Mouse (Mus musculus) activated CD4-positive, CD25-positive, alpha-beta regulatory T cell, adult 4 months (primary cell): ENCODE data around the gene Trappc10. TPM values are rescaled to one million over a fixed set of nuclear protein-coding genes. Genes with fewer than 3 reads are reported as not detected.

Experiments
- ATAC-seq: one replicate; pipeline ENCODE4 v1.8.0; 2017
- polyA plus RNA-seq, 2 experiments: library from polyadenylated mRNA; unstranded; fragments of 100-300 nt; shearing (Covaris generic); gene quantifications; one replicate each; pipeline ENCODE4 v1.2.1; 2017

Gene Trappc10
- 10 to 100 TPM in 1 of 2 experiments, 1 to 10 TPM in 1; 5.1 to 11.0 TPM for polyA plus RNA-seq

DNA sequence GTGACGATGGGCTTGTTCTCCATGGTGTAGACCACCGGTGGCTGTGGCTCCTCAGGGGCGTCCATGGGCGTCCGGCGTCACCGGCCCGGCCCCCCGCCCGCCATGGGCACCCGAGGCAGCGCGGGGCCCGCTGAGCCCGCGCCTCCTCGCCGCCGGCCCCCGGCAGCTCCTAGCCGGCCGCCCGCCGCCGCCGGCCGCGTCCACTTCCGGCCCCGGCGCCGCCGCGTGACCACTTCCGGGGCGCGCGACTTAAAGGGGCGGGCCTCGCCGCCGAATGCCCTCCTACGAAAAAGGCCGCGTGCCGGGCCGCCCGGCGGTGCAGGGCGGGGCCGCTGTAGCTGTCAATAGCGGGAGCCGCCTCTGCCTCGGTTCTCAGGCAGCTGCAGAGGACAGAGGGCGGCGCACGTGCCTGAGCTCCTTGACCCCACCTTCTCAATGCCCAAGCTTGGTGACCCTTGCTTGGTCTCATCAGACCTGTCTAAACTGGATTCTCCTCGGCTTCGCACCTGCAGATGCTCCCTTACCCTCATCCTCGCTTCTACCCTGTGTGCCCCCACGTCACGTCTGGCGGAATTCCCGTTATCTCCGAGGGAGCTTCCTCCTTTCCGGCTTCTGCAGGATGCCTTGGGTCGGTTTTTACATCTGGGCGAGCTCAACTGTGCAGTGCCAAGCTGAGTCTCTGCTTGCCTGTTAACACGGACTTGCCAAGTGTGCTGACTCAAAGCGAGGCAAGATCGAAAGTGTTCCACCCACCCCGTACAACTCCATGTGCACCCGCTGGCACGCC lies at the start of gene Trappc10:
Gene Trappc10, minus strand, starts transcription at position 204 of the 787 bp plus-strand sequence.
- peak; percentile 88 for ATAC-seq

DNA sequence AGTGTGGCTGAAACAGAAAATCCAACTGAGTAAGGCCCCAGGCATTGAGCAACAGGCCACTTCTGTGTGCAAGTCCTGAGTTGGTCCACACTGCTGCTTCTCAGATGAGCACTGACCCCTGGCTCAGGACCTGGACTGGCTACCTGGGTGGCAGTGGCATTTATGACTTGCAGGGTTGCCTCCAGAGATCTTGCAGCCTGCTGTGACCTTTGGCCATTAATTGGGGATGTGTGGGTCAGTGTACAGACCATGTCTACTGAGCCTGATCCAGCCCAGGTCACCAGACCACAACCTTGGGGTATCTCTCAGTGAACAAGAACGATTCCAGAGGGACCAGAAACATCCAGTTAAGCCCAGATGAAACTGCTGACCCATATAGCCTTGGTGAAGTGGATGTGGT lies 49.1 kb upstream of the Trappc10 start:
- ATAC-seq = no peak

DNA sequence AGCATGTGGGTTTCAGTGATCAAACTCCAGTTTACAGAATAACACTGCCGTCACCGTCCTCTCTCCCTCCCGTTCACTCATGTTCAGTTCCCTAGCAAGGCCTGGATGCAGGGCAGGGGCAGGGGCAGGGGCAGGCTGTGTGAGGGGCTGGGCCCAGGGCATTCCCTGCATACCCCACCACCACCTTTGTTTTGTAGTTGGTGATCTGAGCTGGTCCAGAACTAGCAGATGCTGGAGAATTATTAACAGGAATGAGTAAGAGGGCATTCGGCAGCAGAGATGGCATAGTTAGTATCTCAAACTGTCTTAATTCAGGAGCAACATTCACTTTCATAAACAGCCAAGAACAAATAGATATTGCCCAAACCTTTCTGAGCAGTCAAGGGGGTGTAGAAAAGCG lies 47.9 kb upstream of the Trappc10 start:
- no peak for ATAC-seq

DNA sequence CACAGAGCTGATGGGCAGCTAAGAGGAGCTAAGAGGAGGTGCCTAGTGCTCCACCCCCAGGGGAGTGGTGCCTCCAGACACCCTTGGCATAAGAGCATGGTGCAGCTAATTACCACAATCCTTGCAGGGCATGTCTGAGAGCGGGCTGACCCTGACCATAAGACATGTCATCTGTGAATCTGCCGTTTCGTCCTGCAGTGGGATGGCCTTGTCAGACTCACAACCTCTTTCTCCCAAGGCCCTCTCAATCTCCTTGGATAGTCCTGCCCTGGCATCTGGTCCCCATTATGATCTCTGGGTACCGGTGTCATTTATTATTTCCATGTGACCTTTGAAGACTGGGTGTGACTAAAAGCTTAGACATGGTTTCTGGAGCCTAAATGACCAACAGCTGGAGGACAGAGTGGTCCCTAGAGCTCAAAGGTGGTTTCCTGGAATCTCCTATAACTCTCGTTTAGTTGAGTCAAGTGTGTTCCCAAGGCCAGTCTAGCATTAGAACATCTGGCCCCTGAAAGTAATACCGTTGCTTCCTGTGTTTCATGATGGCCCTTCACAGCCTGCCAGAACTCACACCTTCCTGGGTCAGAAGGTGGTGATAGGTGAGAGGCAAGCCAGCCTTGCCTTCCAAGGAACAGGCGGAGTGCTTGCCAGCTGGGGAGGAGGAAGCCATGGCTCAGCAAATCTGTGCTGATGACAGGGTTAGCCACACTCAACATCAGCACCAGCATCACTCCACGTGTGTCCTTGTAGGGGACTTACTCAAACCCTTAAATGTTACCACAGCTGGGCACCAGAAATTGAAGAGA lies 46.5 kb upstream of the Trappc10 start:
- no peak for ATAC-seq

DNA sequence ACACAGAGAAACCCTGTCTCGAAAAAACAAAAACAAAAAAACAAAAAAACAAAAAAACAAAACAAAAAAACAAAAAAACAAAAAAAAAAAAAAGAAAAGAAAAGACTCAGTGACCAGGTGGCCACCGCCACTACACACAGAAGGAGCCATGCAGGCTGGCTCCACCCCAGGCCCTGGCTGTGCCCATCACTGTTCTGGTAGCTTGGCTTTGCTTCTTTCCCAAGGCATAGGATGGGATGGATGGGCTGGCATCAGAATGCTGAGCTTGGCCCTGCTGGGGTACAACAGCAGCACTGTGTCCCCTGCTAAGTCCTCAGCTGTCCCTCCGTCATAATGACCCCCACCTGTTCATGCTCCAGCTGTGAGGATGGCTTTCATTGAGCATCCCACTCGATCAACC lies 44.5 kb upstream of the Trappc10 start:
- ATAC-seq = no peak

DNA sequence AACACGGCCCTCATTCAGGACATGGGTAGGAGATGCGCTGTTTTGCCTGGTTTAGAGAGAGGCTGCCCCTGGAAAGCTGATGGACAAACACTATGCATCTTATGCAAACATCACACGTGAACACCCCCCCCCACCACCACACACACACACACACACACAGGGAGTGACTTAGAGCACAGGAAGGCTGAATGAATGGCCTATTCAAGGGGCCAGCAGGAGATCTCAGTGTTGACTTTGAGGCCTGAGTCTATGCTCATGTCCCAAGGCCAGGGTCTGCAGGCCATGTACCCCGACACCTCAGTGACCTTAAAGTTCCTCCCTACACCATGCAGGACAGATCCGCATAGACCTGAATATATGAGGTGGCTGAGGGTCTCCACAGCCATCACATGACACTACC lies 43.7 kb upstream of the Trappc10 start:
- ATAC-seq = no peak

DNA sequence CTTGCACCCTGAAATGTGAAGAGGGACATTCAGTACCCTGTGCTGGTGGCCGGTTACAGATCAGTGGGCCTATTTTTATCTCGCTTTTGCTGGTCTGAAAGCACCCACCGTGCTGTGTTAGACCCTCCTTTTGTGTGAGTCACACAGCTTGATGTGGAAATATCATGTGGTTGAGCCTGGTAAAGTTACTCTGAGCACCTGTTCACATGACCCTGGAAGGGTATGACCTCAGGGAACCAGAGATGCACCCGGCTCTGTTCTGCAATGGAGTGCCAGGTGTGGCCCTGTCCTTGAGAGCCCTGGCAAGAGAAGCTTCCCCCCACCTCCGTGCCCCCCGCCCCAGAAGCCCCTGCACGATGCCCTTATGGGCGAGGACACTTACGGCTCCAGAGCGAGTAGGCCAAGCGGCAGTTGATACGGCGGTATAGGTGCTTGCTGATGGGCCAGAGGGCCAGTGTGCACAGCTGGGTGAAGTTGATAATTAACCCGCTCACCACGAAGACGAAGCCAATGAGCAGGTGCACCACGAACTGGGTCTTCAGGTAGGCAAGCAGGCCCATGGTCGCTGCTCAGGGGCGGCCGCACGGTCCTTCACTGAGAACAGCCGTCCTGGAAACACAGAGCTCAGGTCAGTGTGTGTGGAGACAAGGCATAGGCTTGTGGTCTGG lies 43.2 kb upstream of the Trappc10 start:
- ATAC-seq = no peak

DNA sequence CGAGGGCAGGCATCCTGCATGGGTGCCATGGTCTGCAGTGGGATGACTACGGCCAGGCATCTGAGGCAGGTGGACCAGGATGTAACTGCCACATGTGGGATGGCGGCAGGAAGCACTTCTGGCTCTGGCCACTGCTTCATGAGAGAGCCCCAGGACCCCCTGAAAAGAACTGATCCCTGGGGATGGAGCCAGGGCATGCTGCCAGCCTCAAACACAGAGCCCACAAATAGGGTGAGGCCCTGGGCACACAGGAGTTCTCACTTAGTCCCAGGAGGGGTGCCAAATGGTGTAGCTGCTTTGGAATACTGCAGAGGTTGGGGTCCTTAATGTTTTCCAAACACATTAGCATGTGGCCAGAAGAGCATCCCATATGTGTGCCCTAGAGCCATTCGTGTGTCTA lies 41.5 kb upstream of the Trappc10 start:
- no peak for ATAC-seq

DNA sequence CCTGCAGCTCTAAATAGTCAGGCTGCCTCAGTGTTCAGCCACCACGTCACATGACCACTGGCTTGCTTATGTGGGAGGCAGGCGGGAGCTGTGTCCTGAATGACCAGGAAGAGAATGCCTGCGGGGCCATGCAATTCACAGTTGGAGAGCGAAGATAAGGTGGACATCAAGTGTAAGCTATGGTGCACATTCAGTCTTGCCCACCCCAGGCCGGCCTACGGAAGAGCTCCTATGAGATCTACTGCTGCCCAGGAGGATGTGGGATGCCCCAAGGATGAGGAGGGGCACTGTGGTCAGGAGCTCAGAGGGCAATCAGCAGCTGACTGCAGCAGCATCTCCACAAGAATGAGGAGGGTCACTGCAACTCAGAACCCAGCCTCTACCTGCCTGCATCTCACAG lies 41.0 kb upstream of the Trappc10 start:
- no peak for ATAC-seq

DNA sequence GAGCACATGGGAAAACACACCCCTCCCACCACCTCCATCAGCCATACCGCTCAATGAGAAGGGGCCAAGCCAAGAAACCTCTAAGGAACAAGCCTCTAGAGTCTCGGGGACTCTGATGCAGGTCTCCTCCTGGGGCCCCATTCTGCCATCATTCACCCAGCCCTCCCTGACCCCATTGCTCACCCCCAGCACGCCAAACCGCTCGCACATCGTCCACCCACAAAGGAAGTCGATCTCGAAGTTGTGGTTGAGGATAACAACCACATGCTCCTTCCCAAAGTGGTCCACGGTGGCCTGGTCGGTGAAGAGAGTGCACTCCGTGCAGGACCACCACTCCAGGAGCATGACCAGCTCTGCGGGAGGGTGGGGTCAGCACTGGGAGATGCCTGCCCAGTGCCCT lies 40.4 kb upstream of the Trappc10 start:
- no peak for ATAC-seq

DNA sequence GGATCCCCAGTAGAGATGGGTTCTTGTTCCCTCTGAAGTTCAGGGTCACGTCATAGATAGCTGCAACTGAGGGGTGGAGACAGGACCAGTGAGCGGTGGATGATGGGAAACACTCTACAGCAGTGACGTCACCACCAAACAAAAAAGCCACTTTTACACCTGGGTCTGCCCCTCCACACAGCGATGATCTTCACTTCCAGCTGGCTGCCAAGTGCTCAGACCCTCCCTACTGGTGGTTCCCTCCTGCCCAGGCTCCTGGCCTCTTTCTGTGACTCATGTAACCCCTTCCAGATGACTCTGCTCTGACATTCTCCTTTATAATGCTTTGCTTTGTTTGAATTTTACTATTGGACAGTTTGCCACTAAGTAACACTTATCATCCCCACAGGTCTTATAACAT lies 38.0 kb upstream of the Trappc10 start:
- no peak for ATAC-seq

DNA sequence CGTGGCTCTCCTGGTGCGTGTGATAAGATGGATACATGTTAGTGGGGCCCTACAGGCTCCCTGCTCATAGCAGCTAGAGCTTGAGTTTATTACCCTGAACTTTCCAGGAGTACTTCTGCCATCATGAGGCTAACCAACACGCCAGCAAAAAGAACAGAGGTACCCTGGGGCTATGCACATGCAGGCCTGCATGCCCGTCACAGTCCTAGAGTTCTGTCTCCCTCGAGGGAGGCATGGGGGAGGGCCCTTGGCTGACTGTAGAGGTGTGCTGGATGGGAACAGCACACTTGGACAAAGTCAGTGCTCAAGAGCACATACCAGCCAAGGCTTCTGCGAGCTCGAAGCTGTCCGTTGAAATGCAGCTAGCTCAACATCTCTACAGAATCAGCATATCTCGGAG lies 36.0 kb upstream of the Trappc10 start:
- ATAC-seq = no peak

DNA sequence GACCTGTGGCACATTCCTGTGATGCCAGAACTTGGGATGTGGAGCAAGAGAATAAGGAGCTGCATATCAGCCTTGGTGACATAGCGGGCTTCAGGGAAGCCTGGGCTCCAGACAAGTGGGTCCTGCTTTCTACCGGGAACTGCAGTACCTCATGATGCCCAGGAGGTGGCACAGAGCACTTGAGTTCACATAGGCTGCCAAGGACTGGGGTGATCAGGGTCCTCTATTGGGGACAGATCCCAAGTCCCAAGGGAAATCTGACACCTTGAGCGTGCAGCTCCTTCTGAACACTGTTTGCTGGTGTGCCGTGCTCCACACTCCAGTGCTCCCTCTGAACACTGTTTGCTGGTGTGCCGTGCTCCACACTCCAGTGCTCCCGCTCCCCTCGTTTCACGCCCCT lies 34.8 kb upstream of the Trappc10 start:
- ATAC-seq = peak; percentile 58

DNA sequence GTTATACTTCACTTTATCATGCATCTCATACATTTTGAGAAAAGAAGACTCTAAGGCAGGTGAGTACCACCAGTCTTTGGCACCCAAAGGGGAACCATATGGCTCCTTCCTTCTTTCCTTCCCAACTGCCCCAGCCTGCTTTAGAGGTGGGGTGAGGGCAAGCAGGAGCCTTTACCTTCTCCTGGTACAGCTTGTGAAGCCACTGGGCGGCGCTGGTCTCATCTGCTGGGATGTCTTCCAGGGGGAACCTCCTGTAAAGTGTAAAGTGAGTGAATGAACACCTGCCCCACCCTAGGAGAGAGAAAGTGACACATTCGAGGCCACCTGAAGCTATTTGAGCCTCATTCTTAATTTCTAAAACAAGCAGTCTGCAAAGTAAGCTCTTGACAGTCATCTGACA lies 33.4 kb upstream of the Trappc10 start:
- no peak for ATAC-seq

DNA sequence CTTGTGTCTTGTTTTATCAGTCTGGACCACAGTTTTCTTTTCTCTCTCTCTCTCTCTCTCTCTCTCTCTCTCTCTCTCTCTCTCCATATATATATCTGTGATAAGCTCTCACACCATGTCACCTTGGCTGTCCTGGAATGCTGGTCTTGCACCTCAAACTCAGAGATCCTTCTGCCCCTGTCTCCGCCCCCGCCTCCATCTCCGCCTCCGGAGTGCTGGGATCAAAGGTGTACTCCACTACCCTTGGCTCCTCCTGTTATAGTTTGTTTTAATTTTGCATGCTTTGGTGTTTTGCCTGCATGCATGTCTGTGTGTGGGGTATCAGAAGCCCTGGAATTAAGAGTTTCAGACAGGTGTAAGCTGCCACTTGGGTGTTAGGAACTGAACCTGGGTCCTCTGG lies 31.8 kb upstream of the Trappc10 start:
- no peak for ATAC-seq

DNA sequence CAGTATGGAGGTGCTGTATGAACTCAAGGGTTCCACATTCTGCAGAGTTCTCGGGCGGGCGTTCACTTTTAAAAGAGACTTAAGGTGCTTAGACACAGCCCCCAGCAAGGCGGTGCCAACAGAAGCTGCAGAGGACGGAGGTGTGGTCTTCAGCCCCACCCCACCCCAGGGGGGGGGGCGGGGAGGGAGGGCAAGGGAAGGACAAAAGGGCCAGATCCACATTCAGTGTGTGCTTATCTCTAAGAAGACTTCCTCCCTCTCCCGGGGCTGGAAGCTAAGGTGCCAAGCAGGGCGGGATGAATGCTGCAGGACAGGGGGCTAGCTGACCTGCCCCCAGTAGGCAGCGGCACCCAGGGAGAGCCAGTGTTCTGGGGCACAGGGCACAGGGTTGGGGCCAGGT lies 28.5 kb upstream of the Trappc10 start:
- no peak for ATAC-seq

DNA sequence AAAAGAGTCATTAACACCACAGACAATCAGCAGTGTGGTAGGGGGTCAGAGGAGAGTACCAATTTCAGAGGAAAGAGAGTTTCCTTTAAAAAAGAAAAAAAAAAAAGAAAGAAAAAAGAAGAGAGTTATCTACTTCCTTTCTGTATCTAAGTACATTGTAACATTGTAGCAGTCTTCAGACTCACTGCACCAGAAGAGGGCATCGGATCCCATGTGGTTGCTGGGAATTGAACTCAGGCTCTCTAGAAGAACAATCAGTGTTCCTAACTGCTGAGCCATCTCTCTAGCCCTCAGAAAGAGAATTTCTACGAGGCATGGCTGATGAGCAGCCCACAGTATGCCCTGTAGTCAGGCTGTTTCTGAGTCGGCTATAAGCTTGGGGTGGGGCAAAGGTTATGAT lies 21.4 kb upstream of the Trappc10 start:
- no peak for ATAC-seq

DNA sequence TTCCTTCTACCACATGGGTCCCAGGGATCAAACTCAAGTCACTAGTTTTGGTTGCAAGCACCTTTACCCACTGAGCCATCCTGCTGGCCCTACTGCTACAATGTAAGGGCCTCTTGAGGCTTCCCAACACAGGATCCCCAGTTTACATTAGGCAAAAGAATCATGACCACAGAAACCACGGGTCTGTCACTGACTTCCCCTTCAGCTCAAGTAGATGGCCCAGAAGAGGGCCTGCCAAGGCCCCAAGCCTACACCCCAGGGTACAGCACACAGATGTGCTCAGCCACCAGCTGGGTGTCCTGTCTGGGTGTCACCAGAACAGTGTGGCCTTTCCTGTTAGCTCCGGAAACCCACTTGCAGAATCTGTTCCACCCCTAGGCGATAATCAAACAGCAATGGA lies 20.3 kb upstream of the Trappc10 start:
- no peak for ATAC-seq

DNA sequence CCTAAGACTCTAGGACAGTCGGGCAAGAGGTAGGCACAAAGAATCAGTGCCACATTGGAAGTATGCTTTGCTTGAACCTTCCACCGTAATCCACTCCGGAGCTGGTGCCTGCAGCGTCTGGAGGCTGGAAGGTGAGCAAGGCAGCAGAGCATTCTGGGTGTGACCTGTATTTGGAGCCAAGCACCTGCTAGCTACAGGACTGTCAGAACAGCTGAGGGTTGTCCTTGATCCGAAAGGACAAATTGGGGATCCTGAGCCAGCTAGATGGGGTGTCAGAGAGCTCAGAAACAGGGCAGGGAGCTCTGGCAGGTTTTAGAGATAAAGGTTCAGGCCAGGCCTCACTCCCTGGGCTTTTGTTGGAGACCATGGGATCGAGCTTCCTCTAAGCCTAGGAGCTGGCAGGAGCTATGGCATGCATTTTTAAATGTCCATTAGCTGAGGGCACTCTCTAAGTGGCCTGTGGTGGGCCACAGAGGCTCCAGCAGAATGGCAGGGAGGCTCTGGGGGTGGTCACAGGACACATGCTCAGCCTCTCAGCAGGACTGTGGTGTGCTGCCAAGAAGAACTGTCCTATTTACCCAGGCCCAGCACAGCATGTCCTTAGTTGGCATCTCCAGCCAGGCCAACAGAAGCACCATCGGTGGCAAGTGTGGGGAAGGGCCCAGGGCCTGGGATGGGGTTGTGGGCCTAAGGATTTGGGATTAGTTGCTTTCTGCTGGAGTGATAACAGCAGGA lies 16.6 kb upstream of the Trappc10 start:
- no peak for ATAC-seq

DNA sequence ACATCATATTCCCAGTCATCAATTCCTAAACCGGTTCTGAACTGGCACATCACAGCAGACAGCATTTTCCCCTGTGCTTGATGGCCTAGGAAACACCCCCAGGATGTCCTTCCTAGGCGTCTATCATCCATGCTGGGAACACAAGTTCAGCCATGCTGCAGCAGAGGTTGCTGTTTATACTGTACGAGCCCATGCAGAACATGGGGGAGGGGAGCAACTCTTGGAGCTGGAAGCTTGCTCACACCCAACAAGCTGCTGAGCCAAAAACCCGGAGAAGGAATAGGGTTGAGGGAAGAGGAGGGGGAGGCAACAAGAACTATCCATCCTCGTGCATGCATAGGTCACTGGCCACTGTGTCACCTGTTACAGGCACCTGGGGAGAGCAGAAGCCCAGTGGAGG lies 15.9 kb upstream of the Trappc10 start:
- no peak for ATAC-seq

DNA sequence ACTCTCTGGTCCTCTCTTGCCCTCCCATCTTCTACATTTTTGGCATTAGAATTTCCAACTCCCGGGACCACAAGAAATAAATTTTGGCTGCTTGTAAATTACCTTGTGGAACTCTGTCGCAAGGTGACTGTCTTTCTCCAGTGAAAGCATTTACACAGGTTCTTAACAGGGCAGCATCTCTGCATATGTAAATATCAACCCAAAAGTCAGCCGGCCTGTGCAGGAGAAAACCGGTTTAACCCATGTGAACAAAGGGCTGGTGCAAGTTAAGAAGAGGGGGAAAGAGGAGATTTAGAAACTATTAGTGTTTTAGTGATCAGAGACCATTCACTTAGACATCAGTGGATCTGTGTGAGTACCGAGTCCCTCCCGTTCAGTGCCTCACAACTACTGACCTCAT lies 15.3 kb upstream of the Trappc10 start:
- ATAC-seq = no peak

DNA sequence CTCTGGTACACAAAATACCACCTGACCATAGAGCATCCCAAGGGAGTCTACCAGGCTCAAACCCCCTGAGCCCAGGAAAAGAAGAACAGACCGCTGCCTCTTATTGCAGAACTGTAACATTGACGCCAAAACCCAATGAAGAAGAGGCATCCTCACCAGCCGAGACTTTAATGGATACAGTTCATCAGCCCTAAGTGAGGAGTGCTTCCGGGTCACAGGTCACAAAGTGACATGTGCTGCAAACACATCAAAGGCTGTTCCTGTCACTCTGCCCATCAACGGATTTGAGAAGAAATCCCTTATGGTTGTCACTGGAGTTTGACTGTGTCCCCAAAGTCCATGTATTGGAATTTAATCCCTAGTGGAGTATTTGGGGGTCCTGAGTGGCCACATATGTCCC lies 14.8 kb upstream of the Trappc10 start:
- ATAC-seq = no peak

DNA sequence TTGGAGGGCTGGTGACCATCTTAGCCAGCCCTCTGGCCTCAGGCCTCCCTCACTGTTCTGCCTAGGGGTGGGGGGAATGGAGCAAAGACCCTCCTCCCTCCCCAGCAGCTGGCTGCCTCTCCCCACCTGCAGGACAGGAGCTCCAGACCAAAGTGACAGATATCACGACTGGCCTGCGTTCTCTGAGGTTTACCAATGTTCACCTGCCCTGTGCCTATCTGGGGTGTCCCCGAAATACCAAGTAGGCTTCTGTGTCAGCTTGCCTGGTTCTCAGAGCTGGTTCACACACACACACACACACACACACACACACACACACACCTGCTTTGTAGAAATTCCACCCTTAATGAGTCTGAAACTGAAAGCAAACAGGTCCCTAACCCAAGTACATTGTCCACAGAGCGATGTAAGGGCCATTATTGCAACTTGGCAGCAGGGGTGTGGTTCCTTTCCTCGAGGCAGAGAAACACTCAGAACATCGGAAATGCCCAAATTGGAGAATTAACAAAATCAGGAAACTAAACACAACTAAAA lies 13.8 kb upstream of the Trappc10 start:
- ATAC-seq = no peak
